Mouse (Mus musculus): ENCODE measurements around the gene Dpp6.

Dpp6 gene

GRCm38 (mm10) chr5:27658569-27658968 lies 841.6 kb downstream of the Dpp6 start:
- DNase-seq (ENCODE audit: low spot score in 2 of 2) = no peak

GRCm38 (mm10) chr5:27659019-27659418 lies 842.0 kb downstream of the Dpp6 start:
- no peak for DNase-seq (ENCODE audit: low spot score in 2 of 2)

- no peak for DNase-seq (ENCODE audit: low spot score in 2 of 2)
These were observed 842.8 kb downstream of the Dpp6 start for GRCm38 (mm10) chr5:27659781-27660180.

- DNase-seq (ENCODE audit: low spot score in 2 of 2) = no peak
These were observed 847.1 kb downstream of the Dpp6 start for GRCm38 (mm10) chr5:27664111-27664510.

- no peak for DNase-seq (ENCODE audit: low spot score in 2 of 2)
These were observed 854.5 kb downstream of the Dpp6 start for GRCm38 (mm10) chr5:27671487-27671886.

- DNase-seq (ENCODE audit: low spot score in 2 of 2) = peak; percentile 74 to 78
These were observed 860.3 kb downstream of the Dpp6 start for GRCm38 (mm10) chr5:27677247-27677666.

GRCm38 (mm10) chr5:27679151-27679550 lies 862.1 kb downstream of the Dpp6 start:
- DNase-seq (ENCODE audit: low spot score in 2 of 2) = no peak

- DNase-seq (ENCODE audit: low spot score in 2 of 2) = no peak
These were observed 863.5 kb downstream of the Dpp6 start for GRCm38 (mm10) chr5:27680476-27680875.

GRCm38 (mm10) chr5:27685162-27685561 lies 868.2 kb downstream of the Dpp6 start:
- DNase-seq (ENCODE audit: low spot score in 2 of 2) = no peak

GRCm38 (mm10) chr5:27685923-27686322 lies 868.9 kb downstream of the Dpp6 start:
- DNase-seq (ENCODE audit: low spot score in 2 of 2) = no peak

- no peak for DNase-seq (ENCODE audit: low spot score in 2 of 2)
These were observed 870.3 kb downstream of the Dpp6 start for GRCm38 (mm10) chr5:27687311-27687710.

GRCm38 (mm10) chr5:27702482-27702881 lies 885.5 kb downstream of the Dpp6 start:
- no peak for DNase-seq (ENCODE audit: low spot score in 2 of 2)

- DNase-seq (ENCODE audit: low spot score in 2 of 2) = no peak
These were observed 888.0 kb downstream of the Dpp6 start for GRCm38 (mm10) chr5:27705020-27705419.

GRCm38 (mm10) chr5:27706551-27706950 lies 889.5 kb downstream of the Dpp6 start:
- DNase-seq (ENCODE audit: low spot score in 2 of 2) = no peak

- DNase-seq (ENCODE audit: low spot score in 2 of 2) = no peak
These were observed 890.3 kb downstream of the Dpp6 start for GRCm38 (mm10) chr5:27707283-27707682.

GRCm38 (mm10) chr5:27708209-27708608 lies 891.2 kb downstream of the Dpp6 start:
- no peak for DNase-seq (ENCODE audit: low spot score in 2 of 2)

GRCm38 (mm10) chr5:27711461-27712192 lies 894.6 kb downstream of the Dpp6 start:
- DNase-seq (ENCODE audit: low spot score in 2 of 2) = no peak

GRCm38 (mm10) chr5:27714356-27714755 lies 897.4 kb downstream of the Dpp6 start:
- no peak for DNase-seq (ENCODE audit: low spot score in 2 of 2)

- no peak for DNase-seq (ENCODE audit: low spot score in 2 of 2)
These were observed 899.0 kb downstream of the Dpp6 start for GRCm38 (mm10) chr5:27716026-27716425.

- peak in 1 of 2 experiments; percentile 50 for DNase-seq (ENCODE audit: low spot score in 2 of 2)
These were observed 900.3 kb downstream of the Dpp6 start for GRCm38 (mm10) chr5:27717301-27717700.

- DNase-seq (ENCODE audit: low spot score in 2 of 2) = no peak
These were observed 902.3 kb downstream of the Dpp6 start for GRCm38 (mm10) chr5:27719311-27719710.

- no peak for DNase-seq (ENCODE audit: low spot score in 2 of 2)
These were observed 907.5 kb downstream of the Dpp6 start for GRCm38 (mm10) chr5:27724460-27724859.

GRCm38 (mm10) chr5:27730666-27731065 lies 913.7 kb downstream of the Dpp6 start:
- DNase-seq (ENCODE audit: low spot score in 2 of 2) = peak in 1 of 2 experiments; percentile 42

GRCm38 (mm10) chr5:27731392-27731791 lies 914.4 kb downstream of the Dpp6 start:
- DNase-seq (ENCODE audit: low spot score in 2 of 2) = no peak

Measured in left cerebral cortex, adult 9 months (tissue).